Mouse (Mus musculus) testis, postnatal 10 days (tissue): ENCODE results near the gene Cgrrf1.

Source experiments
- DNase-seq: peaks from one replicate; pipeline ENCODE4 v3.0.0; 2021; ENCODE audit warnings: low spot score

The Cgrrf1 gene

GRCm38 (mm10) chr14:46823996-46824395 lies 7.9 kb upstream of the Cgrrf1 start:
- no peak for DNase-seq

GRCm38 (mm10) chr14:46827430-46827829 lies 4.5 kb upstream of the Cgrrf1 start:
- no peak for DNase-seq

GRCm38 (mm10) chr14:46831295-46831694 lies 630 bp upstream of the Cgrrf1 start:
- no peak for DNase-seq

GRCm38 (mm10) chr14:46832354-46833272 lies 688 bp downstream of the Cgrrf1 start:
- peak; percentile 70 for DNase-seq

- DNase-seq = no peak
These were observed 7.4 kb downstream of the Cgrrf1 start for GRCm38 (mm10) chr14:46839326-46839725.

- DNase-seq = no peak
These were observed 13.8 kb downstream of the Cgrrf1 start for GRCm38 (mm10) chr14:46845706-46846105.

- DNase-seq = no peak
These were observed 16.2 kb downstream of the Cgrrf1 start for GRCm38 (mm10) chr14:46848063-46848590.

- DNase-seq = no peak
These were observed 16.8 kb downstream of the Cgrrf1 start for GRCm38 (mm10) chr14:46848736-46849135.

- DNase-seq = no peak
These were observed 17.8 kb downstream of the Cgrrf1 start for GRCm38 (mm10) chr14:46849769-46850168.

GRCm38 (mm10) chr14:46853677-46854076 lies 21.8 kb downstream of the Cgrrf1 start:
- no peak for DNase-seq

- DNase-seq = no peak
These were observed 31.0 kb downstream of the Cgrrf1 start for GRCm38 (mm10) chr14:46862922-46863321.

- peak; percentile 75 for DNase-seq
These were observed 49.0 kb downstream of the Cgrrf1 start for GRCm38 (mm10) chr14:46880935-46881334.

- DNase-seq = peak; percentile 70
These were observed 49.9 kb downstream of the Cgrrf1 start for GRCm38 (mm10) chr14:46881581-46882430.

GRCm38 (mm10) chr14:46882431-46883067 lies 50.6 kb downstream of the Cgrrf1 start, which contains the start of gene Samd4:
Samd4 (plus strand) TSS chr14:46882854.
- DNase-seq = peak; percentile 83

GRCm38 (mm10) chr14:46883068-46883870 lies 51.3 kb downstream of the Cgrrf1 start:
- DNase-seq = peak; percentile 66

GRCm38 (mm10) chr14:46883871-46884441 lies 52.0 kb downstream of the Cgrrf1 start:
- DNase-seq = peak; percentile 62

- peak; percentile 73 for DNase-seq
These were observed 52.9 kb downstream of the Cgrrf1 start for GRCm38 (mm10) chr14:46884701-46885428.

GRCm38 (mm10) chr14:46885429-46885755 lies 53.5 kb downstream of the Cgrrf1 start:
- no peak for DNase-seq

- DNase-seq = peak; percentile 47
These were observed 54.0 kb downstream of the Cgrrf1 start for GRCm38 (mm10) chr14:46885891-46886301.

- no peak for DNase-seq
These were observed 57.2 kb downstream of the Cgrrf1 start for GRCm38 (mm10) chr14:46889096-46889495.
